Mouse (Mus musculus) bone marrow, adult 2 months (tissue): ENCODE results near the gene Gm19426.

Source experiments
- CTCF ChIP-seq: fragments of 200-500 bp; IDR thresholded peaks from 2 replicates; pipeline ENCODE4 v1.5.1; 2011; ENCODE audit warnings: low read length, control low read depth; ENCODE audit not compliant: control insufficient read depth, insufficient read depth
- POLR2A ChIP-seq: fragments of 200-500 bp; IDR thresholded peaks from 2 replicates; pipeline ENCODE4 v1.6.1; 2011; ENCODE audit warnings: low read depth, mild to moderate bottlenecking, control low read depth, low read length, borderline replicate concordance; ENCODE audit not compliant: control insufficient read depth

- TF ChIP-seq POLR2A (no peak), CTCF (no peak)
These were observed 39.9 kb upstream of the Gm19426 start for GRCm38 (mm10) chr2:84783315-84783714.
